Mouse (Mus musculus): Measurements from ENCODE around the gene Alg2. TPM values are rescaled to one million over a fixed set of nuclear protein-coding genes. Genes with fewer than 3 reads are reported as not detected.
A peak's percentile ranks its signal among the peaks of the same experiment; 100 is the strongest.

Gene Alg2
- polyA plus RNA-seq, 1 experiment from 2014 or later: 74.7 TPM

- Histone ChIP-seq H3K4me1 (ENCODE audit: control insufficient read depth, insufficient read depth, low read length) (peaks cover 20% of the 10 kb centered on the region), H3K9me3 (ENCODE audit: control insufficient read depth, low read length) (no peaks in the 10 kb centered on the region), H3K27me3 (ENCODE audit: control insufficient read depth, insufficient read depth, low read length) (0 out of 2 replicates have a peak, but pooled peaks cover 5% of the 10 kb centered on the region), H3K4me2 (replicated peaks; ENCODE audit: low read depth, low read length) (no peak overlapping the region), H3K27ac (ENCODE audit: low read depth, low read length) (no peak overlapping the region), H3K9ac (ENCODE audit: low read depth, low read length) (no peak overlapping the region), H3K4me3 (ENCODE audit: low read length) (no peak overlapping the region), H3K36me3 (ENCODE audit: control insufficient read depth, insufficient read depth, low read length) (no peaks in the 10 kb centered on the region)
- peak; percentile 64; the same call in 1 of the 2 replicates for ATAC-seq (ENCODE audit: low FRiP score, low TSS enrichment)
- WGBS: 2% methylated on average over 2 of the region's 2 CpGs
Observed at GRCm38 (mm10) chr4:47424376-47424775, 49.8 kb downstream of the Alg2 start.

DNA sequence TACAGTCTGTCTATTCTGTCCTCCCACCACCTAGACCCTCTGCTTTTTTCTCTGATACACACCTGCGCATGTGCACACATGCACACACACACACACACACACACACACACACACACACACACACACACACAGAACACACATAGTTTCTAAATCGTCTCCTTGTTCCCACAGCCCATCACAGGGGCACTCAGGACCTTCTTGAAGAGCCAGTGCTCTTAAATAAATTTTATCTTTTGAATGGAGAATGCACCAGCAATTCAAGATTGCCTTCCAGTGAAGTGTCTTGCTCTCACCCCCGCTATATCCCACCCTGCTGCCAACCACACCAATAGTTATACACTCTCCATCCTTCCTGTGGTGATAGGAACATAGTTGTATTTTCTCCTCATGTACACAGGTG, 51.2 kb downstream of the Alg2 start:
- peaks cover 20% of the 10 kb centered on the region for H3K4me1 ChIP-seq (ENCODE audit: control insufficient read depth, insufficient read depth, low read length)
- H3K4me2 ChIP-seq (replicated peaks; ENCODE audit: low read depth, low read length): no peak overlapping the region
- WGBS: 95% methylated on average over 3 of the region's 3 CpGs
- no peaks in the 10 kb centered on the region for H3K36me3 ChIP-seq (ENCODE audit: control insufficient read depth, insufficient read depth, low read length)
- H3K27ac ChIP-seq (ENCODE audit: low read depth, low read length): no peak overlapping the region
- H3K9me3 ChIP-seq (ENCODE audit: control insufficient read depth, low read length): no peaks in the 10 kb centered on the region
- ATAC-seq (ENCODE audit: low FRiP score, low TSS enrichment): no peak
- H3K9ac ChIP-seq (ENCODE audit: low read depth, low read length): no peak overlapping the region
- 0 out of 2 replicates have a peak, but pooled peaks cover 5% of the 10 kb centered on the region for H3K27me3 ChIP-seq (ENCODE audit: control insufficient read depth, insufficient read depth, low read length)
- no peak overlapping the region for H3K4me3 ChIP-seq (ENCODE audit: low read length)

DNA sequence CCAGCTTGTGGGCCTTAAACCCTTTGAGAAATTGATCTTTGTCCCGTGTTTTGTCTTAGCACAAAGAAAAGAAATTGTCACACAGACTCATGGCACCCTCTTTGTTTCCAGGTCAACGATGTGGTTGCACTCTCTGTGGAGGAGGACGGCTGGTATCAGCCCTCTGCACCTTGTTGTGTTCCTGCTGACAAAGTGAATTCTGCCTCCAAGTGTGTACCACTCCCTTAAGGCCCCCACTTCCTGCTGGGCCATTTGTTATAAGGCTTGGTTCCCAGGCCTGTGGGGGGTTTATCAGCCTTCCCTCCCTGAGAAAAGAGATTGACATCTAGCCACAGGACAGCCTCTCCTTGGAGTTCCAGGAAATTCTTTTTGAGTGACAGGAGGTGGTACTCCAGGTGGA, 51.9 kb downstream of the Alg2 start:
- Histone ChIP-seq H3K9me3 (ENCODE audit: control insufficient read depth, low read length) (no peaks in the 10 kb centered on the region), H3K36me3 (ENCODE audit: control insufficient read depth, insufficient read depth, low read length) (no peaks in the 10 kb centered on the region), H3K27me3 (ENCODE audit: control insufficient read depth, insufficient read depth, low read length) (0 out of 2 replicates have a peak, but pooled peaks cover 5% of the 10 kb centered on the region), H3K9ac (ENCODE audit: low read depth, low read length) (no peak overlapping the region), H3K4me2 (replicated peaks; ENCODE audit: low read depth, low read length) (no peak overlapping the region), H3K4me3 (ENCODE audit: low read length) (no peak overlapping the region), H3K27ac (ENCODE audit: low read depth, low read length) (no peak overlapping the region), H3K4me1 (ENCODE audit: control insufficient read depth, insufficient read depth, low read length) (peaks cover 20% of the 10 kb centered on the region)
- 33% methylated on average over 3 of the region's 3 CpGs for WGBS
- ATAC-seq (ENCODE audit: low FRiP score, low TSS enrichment): no peak

DNA sequence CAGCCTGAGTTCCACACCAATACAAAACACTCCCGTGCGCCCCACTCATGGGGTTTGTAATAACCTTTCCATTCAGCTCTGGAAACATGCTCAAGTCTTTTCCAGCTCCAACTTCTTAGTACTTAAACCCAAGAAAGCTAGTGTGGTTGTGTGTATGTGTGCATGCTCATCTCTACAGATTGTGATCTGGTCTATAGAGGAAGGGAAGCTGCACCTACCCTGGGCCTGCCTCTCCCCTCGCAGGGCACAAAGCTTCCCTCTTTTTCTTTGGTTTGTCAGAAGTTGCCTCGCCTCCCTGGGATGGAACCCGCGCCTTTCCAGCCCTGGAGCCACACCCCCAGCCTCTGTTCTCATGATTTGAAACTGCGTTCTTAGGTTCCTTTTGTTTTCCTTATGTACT, 53.9 kb downstream of the Alg2 start:
- Histone ChIP-seq H3K36me3 (ENCODE audit: control insufficient read depth, insufficient read depth, low read length) (no peaks in the 10 kb centered on the region; the same call in 1 of the 2 replicates), H3K4me2 (replicated peaks; ENCODE audit: low read depth, low read length) (no peak overlapping the region), H3K9me3 (ENCODE audit: control insufficient read depth, low read length) (no peaks in the 10 kb centered on the region), H3K4me1 (ENCODE audit: control insufficient read depth, insufficient read depth, low read length) (peaks cover 20% of the 10 kb centered on the region), H3K4me3 (ENCODE audit: low read length) (no peak overlapping the region), H3K27ac (ENCODE audit: low read depth, low read length) (no peak overlapping the region), H3K27me3 (ENCODE audit: control insufficient read depth, insufficient read depth, low read length) (no peaks in the 10 kb centered on the region), H3K9ac (ENCODE audit: low read depth, low read length) (no peak overlapping the region)
- ATAC-seq (ENCODE audit: low FRiP score, low TSS enrichment): no peak
- WGBS: 49% methylated on average over 7 of the region's 7 CpGs

DNA sequence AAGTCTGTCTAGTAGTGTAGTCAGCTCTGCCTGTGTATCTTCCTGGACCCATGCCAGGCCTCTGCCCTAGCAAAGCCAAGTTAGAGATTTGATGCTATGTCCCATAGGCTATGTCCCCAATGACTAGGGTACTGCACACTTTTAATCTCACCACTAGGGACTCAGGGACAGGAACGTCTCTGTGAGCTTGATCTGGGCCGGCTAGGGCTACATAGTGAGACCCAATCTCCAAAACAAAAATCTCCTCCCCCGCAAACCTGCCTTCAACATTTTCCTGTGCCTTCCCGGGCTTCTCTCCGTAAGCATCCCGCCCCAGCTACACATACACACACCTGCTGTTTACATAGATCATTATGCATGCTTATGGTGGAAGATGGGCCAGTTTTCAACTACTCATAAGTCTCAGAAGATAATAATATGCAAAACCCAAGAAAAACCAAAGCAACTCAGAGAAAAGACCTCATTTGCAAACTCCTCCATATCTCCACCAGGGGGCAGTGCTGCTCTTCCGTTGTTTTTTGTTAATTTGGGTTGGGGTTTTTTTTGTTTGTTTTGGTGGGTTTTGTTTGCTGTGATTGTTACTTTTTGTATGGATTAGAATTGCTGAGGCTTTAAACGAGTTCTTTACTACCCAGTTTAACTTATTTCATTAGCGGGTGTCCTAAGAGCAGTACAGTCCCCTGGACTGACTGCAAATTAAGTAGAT, 54.7 kb downstream of the Alg2 start:
- H3K36me3 ChIP-seq (ENCODE audit: control insufficient read depth, insufficient read depth, low read length): no peaks in the 10 kb centered on the region; the same call in 1 of the 2 replicates
- H3K9ac ChIP-seq (ENCODE audit: low read depth, low read length): no peak overlapping the region
- H3K9me3 ChIP-seq (ENCODE audit: control insufficient read depth, low read length): no peaks in the 10 kb centered on the region
- ATAC-seq (ENCODE audit: low FRiP score, low TSS enrichment): no peak
- H3K4me2 ChIP-seq (replicated peaks; ENCODE audit: low read depth, low read length): no peak overlapping the region
- no peak overlapping the region for H3K4me3 ChIP-seq (ENCODE audit: low read length)
- H3K27ac ChIP-seq (ENCODE audit: low read depth, low read length): no peak overlapping the region
- peaks cover 14% of the 10 kb centered on the region for H3K4me1 ChIP-seq (ENCODE audit: control insufficient read depth, insufficient read depth, low read length)
- 24% methylated on average over 9 of the region's 9 CpGs for WGBS
- H3K27me3 ChIP-seq (ENCODE audit: control insufficient read depth, insufficient read depth, low read length): no peaks in the 10 kb centered on the region

- Histone ChIP-seq H3K9me3 (ENCODE audit: control insufficient read depth, low read length) (no peaks in the 10 kb centered on the region), H3K4me3 (ENCODE audit: low read length) (no peak overlapping the region), H3K4me1 (ENCODE audit: control insufficient read depth, insufficient read depth, low read length) (0 out of 2 replicates have a peak, but pooled peaks cover 3% of the 10 kb centered on the region), H3K4me2 (replicated peaks; ENCODE audit: low read depth, low read length) (no peak overlapping the region), H3K36me3 (ENCODE audit: control insufficient read depth, insufficient read depth, low read length) (peaks cover 2% of the 10 kb centered on the region; the same call in 1 of the 2 replicates), H3K27ac (ENCODE audit: low read depth, low read length) (no peak overlapping the region), H3K9ac (ENCODE audit: low read depth, low read length) (no peak overlapping the region), H3K27me3 (ENCODE audit: control insufficient read depth, insufficient read depth, low read length) (no peaks in the 10 kb centered on the region)
- no peak for ATAC-seq (ENCODE audit: low FRiP score, low TSS enrichment)
- WGBS: 67% methylated on average over 3 of the region's 3 CpGs
Observed at GRCm38 (mm10) chr4:47417871-47418270, 56.3 kb downstream of the Alg2 start.

Other genes with a start within 250 kb of the Alg2 start
- 25.6 and 62.5 TPM in 2 replicates for gene Tgfbr1, start 121.1 kb downstream of the Alg2 start, polyA plus RNA-seq (2014; fragmentation: Nextera tagmentation; extraction: Ambion mirVana)
- gene Sec61b, start 325 bp upstream of the Alg2 start, polyA plus RNA-seq (2014; fragmentation: Nextera tagmentation; extraction: Ambion mirVana): 412 and 566 TPM in 2 replicates